Mouse (Mus musculus) retina, adult 2 months (tissue): ENCODE results near the gene Fbxo46.

Experiments used
- DNase-seq: peaks from one replicate; pipeline ENCODE4 v3.0.0-alpha.2; 2012; ENCODE audit warnings: low read depth, low spot score

Fbxo46 gene

GRCm38 (mm10) chr7:19165656-19166423 is 46.2 kb downstream of the Fbxo46 start, which contains the start of gene Gipr:
Gene Gipr, minus strand, starts transcription at chr7:19166127.
- DNase-seq = no peak

GRCm38 (mm10) chr7:19166990-19167389 is 47.3 kb downstream of the Fbxo46 start:
- DNase-seq = no peak

GRCm38 (mm10) chr7:19169506-19169905 is 49.8 kb downstream of the Fbxo46 start:
- no peak for DNase-seq

GRCm38 (mm10) chr7:19170142-19170541 is 50.5 kb downstream of the Fbxo46 start:
- DNase-seq = no peak

- DNase-seq = no peak
These were observed 52.2 kb downstream of the Fbxo46 start for GRCm38 (mm10) chr7:19171831-19172230.

- DNase-seq = no peak
These were observed 53.2 kb downstream of the Fbxo46 start for GRCm38 (mm10) chr7:19172874-19173273.

GRCm38 (mm10) chr7:19175708-19176515 is 56.3 kb downstream of the Fbxo46 start, which contains the start of gene Eml2:
Gene Eml2, plus strand, starts transcription at chr7:19176421.
- peak; percentile 90 for DNase-seq

- DNase-seq = no peak
These were observed 56.9 kb downstream of the Fbxo46 start for GRCm38 (mm10) chr7:19176516-19176947.

- no peak for DNase-seq
These were observed 57.6 kb downstream of the Fbxo46 start for GRCm38 (mm10) chr7:19177216-19177615.

GRCm38 (mm10) chr7:19178035-19178434 is 58.4 kb downstream of the Fbxo46 start:
- no peak for DNase-seq

GRCm38 (mm10) chr7:19178443-19179092 is 58.9 kb downstream of the Fbxo46 start:
- peak; percentile 68 for DNase-seq

GRCm38 (mm10) chr7:19179173-19179572 is 59.5 kb downstream of the Fbxo46 start:
- DNase-seq = peak; percentile 53

GRCm38 (mm10) chr7:19179936-19180335 is 60.3 kb downstream of the Fbxo46 start:
- no peak for DNase-seq

- no peak for DNase-seq
These were observed 61.3 kb downstream of the Fbxo46 start for GRCm38 (mm10) chr7:19180862-19181429.

GRCm38 (mm10) chr7:19184250-19184649 is 64.6 kb downstream of the Fbxo46 start:
- no peak for DNase-seq

GRCm38 (mm10) chr7:19184758-19185157 is 65.1 kb downstream of the Fbxo46 start:
- no peak for DNase-seq
